Mouse (Mus musculus) Muller cell, postnatal 12 days (primary cell): Measurements from ENCODE around the gene Cntd1.
A peak's percentile ranks its signal among the peaks of the same experiment; 100 is the strongest.

ENCODE experiments used
- DNase-seq: peaks from one replicate; pipeline ENCODE4 v3.0.0-alpha.2; 2015; ENCODE audit errors: inconsistent ontology term

The Cntd1 gene

DNA sequence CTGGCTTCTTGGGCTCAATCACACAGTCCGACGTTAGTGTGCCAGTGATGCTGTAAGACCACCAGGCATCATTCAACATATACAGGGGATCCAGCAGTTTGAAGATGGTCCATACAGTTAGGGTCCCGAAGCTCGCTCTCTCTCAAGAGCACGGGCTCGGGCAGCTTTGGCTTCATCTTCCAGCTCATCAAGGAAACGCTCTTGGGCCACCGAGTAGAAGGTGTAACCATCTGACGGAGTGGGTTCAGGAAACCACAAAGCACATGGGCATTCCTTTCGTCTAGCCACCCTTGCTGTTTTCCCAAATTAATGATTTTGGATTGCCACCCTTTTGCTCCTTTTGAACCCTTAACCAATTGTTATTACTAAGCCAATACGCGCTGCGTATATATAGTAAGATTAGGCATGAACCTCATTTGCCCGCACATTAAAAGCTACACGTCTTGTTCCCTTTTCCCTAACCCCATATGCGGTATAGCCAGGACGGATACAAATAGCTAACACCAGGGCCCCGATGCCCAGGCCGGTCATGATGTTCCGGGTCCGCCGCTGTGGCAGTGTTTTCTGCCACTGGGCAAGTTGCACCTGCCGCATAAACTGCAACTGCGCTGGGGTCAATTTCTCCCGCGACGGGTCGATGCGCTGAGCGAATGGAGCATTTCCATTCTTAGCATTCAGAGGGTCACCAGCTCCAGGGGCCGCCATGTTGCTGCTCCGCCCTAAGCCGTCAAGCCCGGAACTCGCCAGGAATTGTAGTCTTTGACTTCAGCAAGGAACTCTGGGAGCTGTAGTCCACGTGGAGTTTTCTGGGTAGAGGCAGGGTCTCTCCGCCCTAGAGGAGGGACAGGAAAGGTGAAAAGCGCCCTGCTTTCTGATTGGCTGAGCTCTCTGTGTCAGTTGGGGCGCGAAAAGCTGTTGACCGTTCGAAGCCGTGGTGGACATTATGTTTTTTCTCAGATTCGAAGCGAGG is at the start of gene Cntd1, which contains the start of gene Coa3:
Gene Cntd1 (plus strand): TSS at position 790 of the 970 bp plus-strand sequence.
Gene Coa3 (minus strand): TSS at position 892 of the 970 bp plus-strand sequence.
- peak; percentile 88 for DNase-seq

DNA sequence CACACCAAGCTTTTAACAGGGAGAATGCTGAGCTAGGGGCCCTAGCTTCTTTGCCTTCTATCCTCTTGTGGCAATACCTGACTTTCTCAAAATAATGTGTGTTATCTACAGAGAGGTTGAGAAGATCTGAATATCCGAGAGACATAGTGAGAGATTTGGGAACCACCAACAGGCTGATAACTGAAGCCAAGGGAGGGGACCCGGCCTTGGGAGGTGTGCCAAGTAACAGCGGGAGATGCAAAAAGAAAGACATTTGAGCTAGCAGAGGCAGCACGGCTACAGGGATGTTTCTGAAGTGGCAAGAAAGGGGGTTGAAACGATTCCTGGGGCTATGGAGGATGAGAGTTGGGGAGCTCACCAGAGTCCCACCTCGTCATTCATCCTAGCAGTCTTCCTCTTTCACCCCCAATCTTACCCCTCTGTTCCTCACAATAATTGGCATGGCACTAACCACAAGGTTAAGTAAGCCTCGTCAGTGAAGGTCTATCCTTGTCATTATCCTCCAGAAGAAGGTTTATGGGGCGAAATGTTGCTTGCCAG is 49.4 kb upstream of the Cntd1 start:
- DNase-seq = peak; percentile 29

DNA sequence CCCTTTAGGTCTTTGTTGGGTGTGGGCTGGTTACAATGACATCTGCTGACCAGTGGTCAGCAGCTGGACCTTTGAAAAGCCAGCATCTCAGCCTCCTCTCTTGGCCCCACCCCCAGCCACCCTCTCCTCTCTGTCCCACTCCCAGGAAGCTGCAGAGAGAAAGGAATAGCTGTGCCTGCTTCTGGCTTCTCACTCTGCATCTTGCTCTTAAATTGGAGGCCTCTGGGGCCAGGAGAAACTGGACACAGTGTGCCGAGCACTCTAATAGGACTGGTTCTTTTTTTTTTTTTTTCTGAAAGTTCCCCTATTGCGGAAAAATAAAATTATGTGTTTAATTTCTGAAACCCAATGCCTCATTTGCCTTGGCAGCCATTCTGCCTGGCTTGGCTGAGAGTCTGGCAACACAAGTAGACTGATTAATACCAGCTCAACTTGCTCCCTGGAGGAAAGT is 48.7 kb upstream of the Cntd1 start:
- DNase-seq = no peak

DNA sequence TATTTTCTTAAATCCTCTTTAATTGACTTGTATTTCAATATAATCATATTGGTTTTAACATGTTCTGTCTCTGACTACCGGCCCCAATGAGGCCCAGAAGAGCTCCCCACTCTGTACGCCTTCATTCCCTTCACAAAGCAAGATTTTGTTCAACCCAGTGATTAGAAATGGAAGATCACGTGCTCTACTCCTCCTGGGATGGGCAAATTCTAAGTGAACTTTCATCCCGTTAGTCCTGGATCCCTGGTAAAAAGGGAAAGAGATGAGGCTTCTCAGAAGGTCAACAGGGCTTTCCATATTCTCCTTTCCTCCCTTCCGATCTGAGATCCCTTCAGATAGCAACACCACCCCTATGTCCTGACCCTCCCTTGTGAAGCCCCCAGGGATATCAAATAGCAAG is 48.3 kb upstream of the Cntd1 start:
- DNase-seq = no peak

DNA sequence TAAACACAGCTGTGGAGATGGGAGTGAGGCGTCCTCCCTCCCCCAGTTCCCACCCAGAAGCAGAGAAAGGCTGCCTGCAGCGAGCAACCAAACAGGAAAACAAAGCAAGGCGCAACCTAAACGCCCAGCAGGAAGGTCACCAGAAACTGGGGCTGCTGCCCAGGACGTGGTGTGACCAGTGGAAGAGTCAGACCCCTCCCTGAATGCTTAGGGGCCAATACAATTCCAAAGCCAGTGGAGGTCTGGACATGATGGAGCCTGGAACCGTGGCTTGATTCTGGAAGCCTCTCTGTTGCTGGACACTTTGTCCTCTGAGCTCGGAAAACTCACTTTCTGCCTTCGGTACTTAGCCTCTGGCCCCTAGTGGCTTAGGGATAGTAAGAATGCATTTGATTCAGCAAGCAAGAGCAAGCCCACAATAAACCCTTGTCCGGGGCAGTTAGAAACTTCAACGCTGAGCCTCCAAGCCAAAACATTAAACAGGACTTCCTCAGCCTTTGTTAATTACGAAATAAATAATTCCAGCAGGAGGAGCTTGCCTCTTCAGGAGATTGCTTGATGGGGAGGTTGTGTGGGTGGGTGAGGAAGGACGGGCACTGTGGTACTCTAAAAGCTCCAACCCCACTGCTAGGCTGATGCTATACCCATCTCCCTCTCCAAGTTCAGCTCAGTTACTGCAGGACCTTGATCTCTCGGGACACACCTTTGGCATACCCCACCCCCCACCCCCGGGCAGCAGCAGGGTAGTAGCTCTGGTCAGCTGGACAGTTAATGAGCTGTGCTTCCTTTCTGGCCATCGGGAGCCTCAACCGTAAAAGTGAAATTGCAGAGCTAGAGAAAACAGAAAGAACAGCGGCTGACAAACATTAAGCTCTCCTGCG is 47.6 kb upstream of the Cntd1 start:
- DNase-seq = peak; percentile 46

DNA sequence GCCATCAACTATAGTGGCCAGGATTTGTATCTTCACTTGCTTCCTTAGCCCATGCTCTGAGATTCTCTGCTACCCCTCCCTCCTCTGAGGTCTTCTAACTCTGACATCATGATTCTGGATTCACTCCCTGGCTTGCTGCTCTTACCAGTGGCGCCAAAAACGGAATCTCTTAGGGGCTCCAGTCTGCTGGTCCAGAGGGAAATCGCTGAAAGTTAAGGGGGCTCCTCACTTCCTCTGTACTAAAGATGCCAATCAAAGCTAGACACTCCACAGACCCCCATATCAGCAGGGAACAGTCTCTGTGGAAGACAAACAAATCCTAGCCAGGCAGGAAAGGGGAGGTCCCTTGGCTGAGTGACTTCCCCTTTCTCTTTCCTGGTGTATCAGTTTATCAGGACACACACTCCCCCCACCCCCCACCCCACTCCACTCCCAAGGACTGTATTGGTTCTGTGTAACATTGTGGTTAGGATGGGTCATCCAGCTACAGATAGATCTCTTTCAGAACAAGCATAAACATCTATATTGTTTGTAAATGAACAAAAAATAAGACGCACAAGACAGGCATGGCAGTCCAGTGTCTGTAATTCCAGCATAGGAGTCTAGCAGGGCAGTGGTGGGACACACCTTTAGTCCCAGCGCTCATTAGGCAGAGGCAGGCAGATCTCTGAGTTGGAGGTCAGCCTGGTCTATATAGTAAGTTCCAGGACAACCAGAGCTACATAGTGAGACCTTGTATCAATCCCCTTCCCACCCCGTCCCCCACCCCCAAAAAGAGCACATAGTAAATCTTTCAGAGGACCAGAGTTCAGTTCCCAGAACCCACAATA is 46.6 kb upstream of the Cntd1 start:
- no peak for DNase-seq

DNA sequence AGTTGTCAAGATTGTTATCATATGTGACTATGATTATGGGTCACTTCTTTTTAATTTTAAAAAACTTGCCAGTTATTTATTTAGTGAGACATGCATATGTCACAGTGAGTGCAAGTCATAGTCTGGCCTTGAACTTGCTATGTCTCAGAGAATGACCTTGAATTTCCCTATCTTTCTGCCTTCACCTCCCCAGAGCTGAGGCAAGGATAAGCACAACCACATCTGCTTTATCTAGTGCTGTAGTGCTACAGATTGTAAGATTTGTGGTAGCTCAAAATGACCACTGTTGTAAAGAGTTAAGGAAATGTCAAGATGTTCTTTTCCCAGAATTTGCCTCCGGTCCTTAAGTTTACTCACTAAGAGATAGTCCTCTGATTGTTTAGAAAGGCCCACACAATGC is 45.6 kb upstream of the Cntd1 start:
- DNase-seq = no peak

DNA sequence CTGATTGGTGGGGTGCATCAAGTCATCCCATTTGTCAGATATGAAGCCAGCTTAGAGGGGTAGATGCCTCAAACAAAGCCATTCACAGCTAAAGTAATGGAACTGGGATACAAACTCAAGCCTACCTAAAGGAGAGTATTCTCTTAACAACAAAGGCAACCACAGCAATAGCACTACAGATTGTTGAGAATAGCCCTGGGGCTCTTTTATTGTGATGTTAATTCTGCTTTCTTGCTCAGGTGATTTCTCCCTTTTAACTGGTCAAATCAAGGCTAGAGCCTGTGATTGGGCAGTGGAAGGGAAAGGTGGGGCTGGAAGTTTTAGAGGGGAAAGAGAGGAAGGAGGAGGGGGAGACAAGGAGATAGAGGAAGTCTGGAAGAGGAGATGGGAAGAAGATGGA is 44.7 kb upstream of the Cntd1 start:
- no peak for DNase-seq

DNA sequence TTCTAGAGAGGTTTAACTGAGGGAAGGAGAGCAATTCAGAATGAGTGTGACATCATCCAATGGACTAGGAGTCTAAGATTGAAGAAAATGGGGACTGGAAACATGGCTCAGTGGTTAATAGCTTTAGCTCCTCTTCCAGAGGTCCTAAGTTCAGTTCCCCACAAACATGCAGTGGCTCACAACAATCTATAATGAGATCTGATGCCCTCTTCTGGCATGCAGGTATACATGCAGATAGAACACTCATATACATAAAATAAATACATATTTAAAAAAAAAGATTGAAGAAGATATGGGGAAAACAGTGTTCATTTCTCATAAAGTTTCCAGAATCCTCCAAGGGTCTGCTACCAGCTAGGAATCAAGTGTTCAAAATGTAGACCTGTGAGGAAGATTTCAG is 43.4 kb upstream of the Cntd1 start:
- DNase-seq = no peak

DNA sequence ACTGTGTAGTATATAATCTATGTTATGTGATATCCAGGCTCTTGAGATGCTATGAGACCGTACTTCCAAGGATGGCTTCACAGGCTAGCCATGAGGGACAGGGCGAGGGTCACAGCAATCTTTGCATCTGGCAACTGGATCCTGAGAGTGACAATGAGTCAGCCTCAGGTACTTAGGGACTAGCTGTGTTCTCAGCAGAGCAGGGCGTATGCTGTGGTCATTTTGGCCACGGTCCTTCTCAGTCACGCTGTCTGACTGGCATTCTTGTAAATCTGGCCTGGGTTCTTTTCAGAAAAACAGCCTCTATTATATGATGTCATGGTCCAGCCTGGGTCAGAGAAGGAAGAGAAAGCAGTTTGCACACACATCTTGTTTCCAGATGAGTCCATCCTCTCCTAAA is 42.0 kb upstream of the Cntd1 start:
- no peak for DNase-seq

DNA sequence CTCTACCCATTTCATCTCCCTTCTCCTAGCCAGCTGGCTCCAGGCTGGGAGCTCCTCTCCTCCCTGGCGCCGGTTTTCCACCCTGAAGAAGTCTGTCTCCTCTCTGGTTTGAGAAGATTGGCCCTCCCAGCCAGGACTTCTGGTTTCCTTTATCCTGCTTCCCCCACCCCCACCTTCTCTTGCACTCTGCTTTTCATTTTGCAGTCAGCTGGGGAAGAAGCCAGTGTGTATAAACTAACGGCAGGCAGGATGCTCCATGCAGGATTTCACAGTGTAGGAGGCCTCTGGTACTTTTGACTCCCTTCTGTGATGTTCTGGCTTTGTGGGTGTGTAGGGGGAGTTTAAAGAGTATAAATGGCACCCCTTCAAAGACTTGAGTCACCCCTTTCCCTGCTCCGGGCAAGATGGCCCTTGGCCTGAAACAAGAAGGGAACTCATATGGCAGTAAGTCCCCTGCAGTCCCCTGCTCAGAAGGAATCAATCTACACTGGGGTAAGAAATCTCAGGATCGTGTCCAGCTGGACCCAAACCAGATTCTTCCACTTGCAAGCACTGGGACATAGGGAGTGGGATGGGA is 40.7 kb upstream of the Cntd1 start:
- no peak for DNase-seq

DNA sequence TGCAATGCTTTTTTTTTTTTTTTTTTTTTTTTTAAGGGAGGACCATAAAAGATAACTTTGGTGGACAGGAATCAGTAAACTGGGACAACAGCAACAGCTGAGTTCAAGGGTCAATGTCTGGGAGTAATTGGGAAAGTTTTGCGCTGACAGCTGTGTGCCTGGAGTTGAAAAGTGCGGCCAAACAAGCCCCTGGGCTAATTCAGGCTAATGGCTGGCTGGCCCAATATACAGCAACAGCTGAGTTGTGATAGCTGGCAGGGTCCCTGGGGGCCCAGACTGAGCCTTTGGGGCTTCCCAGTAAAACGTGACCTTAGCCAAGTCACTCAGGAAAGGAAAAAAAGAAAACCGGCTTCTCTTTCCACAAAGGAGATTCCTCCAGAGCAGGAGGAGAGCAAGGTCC is 33.7 kb upstream of the Cntd1 start:
- DNase-seq = no peak

DNA sequence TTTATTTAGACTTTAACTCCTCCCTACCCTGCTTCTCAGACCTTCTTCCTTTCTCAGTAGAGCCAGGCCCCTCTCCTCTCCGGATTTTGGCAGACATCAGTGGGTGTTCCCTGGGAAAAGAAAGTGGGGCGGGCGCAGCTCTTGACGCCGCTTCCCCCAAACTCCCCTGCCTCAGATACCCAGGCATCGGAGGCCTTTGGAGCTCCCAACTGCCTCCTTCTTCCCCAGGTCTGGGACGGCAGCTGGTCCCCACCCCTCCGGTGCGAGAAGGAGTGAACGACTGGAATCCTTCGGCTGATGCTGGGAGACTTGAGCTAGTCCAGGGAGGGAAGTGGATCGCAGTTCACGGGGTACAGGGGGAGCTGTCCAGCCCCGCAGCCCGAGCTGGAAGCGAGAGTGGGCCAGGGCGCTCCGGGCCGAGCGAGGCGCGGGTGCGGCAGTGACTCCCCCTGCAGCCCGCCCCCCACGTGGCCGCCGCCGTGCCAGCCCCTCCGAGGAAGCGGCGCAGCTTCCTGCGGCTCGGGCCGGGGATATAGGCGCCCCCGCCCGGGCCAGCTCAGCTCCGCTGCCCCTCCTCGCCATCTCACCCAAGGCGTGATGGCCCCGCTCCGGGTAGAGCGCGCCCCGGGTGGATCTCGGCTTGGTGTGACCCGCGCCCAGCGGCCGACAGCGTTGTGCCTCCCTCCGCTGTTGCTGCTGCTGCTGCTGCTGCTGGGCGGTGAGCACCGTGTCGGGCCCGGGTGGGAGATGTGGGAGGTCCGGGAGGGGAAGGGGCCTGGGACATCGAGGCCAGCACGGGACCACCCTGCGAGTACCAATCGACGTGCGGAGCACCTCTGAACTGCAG is 32.7 kb upstream of the Cntd1 start, which contains the start of gene Ramp2:
Gene Ramp2 (plus strand): TSS at position 174 of the 847 bp plus-strand sequence.
- DNase-seq = peak; percentile 72

DNA sequence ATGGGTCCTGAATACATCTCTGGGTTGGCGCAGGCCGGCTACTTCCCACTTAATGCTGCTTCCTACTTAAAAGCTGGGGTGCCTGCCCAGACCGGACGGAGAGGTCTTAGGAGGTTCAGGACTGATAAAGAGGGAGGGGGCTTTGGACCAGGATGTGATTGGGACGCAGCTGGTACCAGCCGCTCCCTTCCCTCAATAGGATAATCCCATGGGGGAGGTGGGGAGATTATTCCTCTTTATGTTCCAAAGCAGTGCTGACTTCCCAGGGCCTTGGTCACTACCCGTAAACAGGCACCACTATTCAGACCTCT is 32.2 kb upstream of the Cntd1 start:
- no peak for DNase-seq

DNA sequence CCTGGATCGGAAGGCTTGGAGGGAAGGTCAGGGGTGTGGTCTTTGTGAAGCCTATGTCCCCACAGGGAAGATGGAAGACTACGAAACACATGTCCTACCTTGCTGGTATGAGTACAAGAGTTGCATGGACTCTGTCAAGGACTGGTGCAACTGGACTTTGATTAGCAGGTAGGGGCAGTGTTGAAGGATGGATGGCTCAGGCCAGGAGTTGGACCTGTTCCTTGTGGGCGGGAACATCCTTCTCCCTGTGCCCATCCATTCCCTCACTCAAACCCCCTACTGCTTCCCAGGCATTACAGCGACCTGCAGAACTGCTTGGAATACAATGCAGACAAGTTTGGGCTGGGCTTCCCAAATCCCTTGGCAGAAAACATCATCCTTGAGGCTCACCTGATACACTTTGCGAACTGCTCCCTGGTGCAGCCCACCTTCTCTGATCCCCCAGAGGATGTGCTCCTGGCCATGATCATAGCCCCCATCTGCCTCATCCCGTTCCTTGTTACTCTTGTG is 31.2 kb upstream of the Cntd1 start:
- no peak for DNase-seq

DNA sequence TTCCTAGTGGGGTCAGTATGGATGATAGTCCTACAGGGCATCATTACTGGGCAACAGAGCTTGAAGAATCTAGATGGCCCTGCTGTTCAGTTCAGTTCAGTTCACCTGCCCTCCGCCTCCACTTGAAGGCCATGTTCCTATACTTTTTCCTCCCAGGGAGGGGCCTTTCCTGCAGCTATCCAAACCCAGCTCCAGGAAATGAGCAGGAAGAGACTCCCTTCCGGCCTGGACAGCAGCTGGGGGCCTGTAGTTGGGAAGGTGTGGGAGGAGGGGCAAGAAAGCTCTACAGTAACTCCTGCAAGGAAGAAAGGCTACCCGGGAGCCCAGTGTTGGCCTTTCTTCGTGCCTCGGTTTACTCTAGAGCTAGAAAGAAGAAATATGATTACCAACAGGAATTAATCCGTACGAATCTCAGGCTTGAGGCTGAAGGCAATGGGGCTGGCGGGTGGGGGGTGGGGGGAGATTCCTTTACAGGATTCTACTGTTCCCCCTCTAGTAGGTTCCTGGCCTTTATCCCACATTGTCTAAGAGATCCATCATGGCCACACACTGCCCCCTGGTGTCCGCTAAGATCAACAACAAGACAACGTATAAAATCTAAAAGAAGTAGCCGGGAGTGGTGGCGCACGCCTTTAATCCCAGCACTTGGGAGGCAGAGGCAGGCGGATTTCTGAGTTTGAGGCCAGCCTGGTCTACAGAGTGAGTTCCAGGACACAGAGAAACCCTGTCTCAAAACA is 30.4 kb upstream of the Cntd1 start:
- DNase-seq = peak; percentile 66

DNA sequence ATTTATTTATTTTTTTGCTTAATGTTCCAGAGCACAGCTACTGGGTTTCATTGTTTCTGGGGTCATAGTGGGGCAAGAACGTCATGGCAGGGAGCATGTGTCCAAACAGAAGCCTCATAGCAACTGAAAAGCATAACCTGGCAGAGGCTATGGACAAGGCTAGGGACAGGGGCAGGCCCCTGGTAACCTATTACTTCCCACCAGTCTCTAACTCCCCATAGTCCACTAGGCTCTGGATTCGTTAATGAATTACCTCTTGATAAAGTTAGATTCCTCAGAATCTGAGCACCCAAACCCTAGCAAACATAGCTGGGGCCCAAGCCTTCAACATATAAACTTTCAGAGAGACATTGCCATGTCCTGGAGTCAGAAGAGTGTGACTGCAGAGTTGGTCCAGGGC is 27.8 kb upstream of the Cntd1 start:
- no peak for DNase-seq

DNA sequence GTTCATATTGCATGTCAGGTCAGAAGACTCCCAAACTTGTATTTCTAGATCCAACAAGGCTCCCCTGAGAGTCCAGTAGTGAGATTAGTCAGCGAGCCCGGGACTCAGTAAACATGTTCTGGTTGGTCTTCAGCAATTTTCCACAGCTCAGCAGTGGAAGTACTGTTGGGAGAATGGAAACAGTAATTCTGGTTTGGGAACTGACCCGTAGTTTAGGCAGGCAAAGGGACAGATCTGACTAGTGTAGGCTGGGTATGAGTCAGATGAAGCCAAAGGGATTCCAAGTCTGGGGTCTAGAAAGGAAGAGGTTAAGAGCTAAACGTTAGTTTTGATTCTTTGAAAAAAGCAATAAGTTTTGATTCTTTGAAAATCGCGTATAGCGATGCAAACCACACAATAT is 25.9 kb upstream of the Cntd1 start:
- no peak for DNase-seq
